Mouse (Mus musculus) cortical plate, adult 2 months (tissue): ENCODE data around the gene Foxc1.

Experiments
- CTCF ChIP-seq: fragments of 200-500 bp; IDR thresholded peaks from 2 replicates; pipeline ENCODE4 v1.5.1; 2011; ENCODE audit warnings: mild to moderate bottlenecking, control low read depth, low read length; ENCODE audit not compliant: insufficient read depth; ENCODE audit errors: extremely low read depth
- POLR2A ChIP-seq: fragments of 200-500 bp; IDR thresholded peaks from 2 replicates; pipeline ENCODE4 v1.6.1; 2011; ENCODE audit warnings: mild to moderate bottlenecking, low read length, control low read depth; ENCODE audit not compliant: insufficient read depth; ENCODE audit errors: extremely low read depth

DNA sequence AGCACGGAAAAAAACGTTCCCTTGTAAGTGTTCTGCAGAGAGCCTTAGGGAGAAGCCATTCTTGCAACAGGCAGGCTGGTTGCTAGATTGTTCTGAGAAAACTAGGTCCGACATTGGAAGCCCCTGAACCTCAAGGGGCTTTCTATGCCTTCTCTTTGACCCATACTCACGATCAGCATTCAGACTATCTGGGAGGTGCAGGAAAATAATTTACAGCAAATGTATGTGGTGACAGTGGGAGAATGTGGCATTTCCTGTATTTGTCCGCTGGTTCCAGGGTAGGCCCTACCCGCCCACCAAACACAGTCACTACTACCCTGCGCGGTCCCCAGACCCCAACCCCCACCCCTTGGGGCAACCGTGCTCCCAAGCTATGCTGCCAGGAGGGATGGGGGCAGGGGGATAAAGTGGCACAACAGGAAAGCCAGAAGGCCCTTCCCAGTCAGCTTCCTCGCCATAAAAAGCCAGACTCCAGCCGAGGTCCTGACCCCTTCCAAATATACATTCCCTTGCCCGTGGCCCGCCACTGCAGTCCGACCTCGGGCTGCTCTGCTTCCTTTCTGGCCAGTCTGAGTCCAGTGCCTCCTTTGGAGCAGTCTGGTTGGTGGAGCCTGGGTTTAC lies 9.1 kb downstream of the Foxc1 start:
- TF ChIP-seq CTCF, result no peak
- no peak for TF ChIP-seq POLR2A
